Mouse (Mus musculus) intestine, embryonic 15.5 days (tissue): ENCODE results near the gene St6galnac3. TPM values are rescaled to one million over a fixed set of nuclear protein-coding genes. Genes with fewer than 3 reads are reported as not detected.

Experiments
- ATAC-seq: fragments of 200-750 bp; cut with Nextera tagmentation; 2 replicates; pipeline ENCODE4 v1.8.0; 2017; ENCODE audit warnings: moderate TSS enrichment, moderate library complexity
- H3K27ac ChIP-seq: fragments of 300-500 bp; sonication (generic); 2 replicates; pipeline ENCODE4 v1.5.1; 2015; ENCODE audit warnings: mild to moderate bottlenecking, inconsistent platforms
- H3K27me3 ChIP-seq: fragments of 300-500 bp; sonication (generic); replicated peaks from 2 replicates; pipeline ENCODE4 v1.6.1; 2015; ENCODE audit warnings: inconsistent platforms
- H3K36me3 ChIP-seq: fragments of 300-500 bp; sonication (generic); 2 replicates; pipeline ENCODE4 v1.6.1; 2015; ENCODE audit warnings: inconsistent platforms
- H3K4me1 ChIP-seq: fragments of 300-500 bp; sonication (generic); replicated peaks from 2 replicates; pipeline ENCODE4 v1.6.1; 2015; ENCODE audit warnings: inconsistent platforms
- H3K4me2 ChIP-seq: fragments of 300-500 bp; sonication (generic); replicated peaks from 2 replicates; pipeline ENCODE4 v1.6.1; 2015; ENCODE audit warnings: mild to moderate bottlenecking, inconsistent platforms
- H3K4me3 ChIP-seq: fragments of 300-500 bp; sonication (generic); replicated peaks from 2 replicates; pipeline ENCODE4 v1.5.1; 2015; ENCODE audit warnings: inconsistent platforms
- H3K9ac ChIP-seq: fragments of 300-500 bp; sonication (generic); 2 replicates; pipeline ENCODE4 v1.6.1; 2015; ENCODE audit warnings: inconsistent platforms
- H3K9me3 ChIP-seq: fragments of 300-500 bp; sonication (generic); 2 replicates; pipeline ENCODE4 v1.6.1; 2016; ENCODE audit warnings: inconsistent platforms
- WGBS: fragments of 180-500 bp; shearing (Covaris S2); methylation state at CpG from one replicate; pipeline ENCODE4 v1.1.7; 2015; 5-methylcytosine and 5-hydroxymethylcytosine counted together
- polyA plus RNA-seq: library from polyadenylated mRNA; unstranded; fragments of >200 nt; fragmentation: Nextera tagmentation; extraction: Ambion mirVana; gene quantifications from 2 replicates; pipeline ENCODE4 v1.2.1, GENCODE M21; 2015

The St6galnac3 gene
- polyA plus RNA-seq, 1 experiment from 2014 or later = 34.5 TPM

DNA sequence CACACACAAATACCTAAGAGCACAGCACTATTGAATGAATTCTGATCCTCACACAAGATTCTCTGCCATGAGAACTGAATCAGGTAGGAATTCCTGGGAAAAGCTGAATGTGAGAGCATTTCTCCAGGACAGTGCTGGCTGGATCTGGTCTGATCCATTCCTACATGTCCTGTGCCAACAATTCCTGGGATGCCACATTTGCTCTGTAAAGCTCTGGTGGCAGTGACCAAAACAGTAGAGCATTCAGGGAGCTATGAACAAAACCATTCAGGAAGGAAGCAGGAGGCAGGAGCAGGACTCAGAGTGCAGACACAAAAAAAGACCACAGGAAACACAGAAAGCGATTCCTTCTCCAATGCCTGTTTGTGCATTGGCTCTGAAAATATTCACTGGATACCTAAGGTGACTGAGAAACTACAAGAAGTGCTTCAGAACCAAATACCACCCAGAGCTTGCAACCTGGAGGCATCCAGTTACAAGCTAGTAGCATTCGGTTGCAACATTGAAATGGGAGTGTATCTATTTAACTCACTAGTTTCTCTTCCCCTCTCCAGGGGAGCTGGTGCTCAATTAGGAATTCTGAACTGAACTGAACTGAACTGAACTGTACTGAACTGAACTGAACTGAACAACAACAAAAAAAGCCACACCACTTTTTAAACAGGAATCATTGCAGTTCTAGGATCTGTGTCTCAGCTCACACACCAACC lies 88.7 kb downstream of the St6galnac3 start:
- no peak overlapping the region for H3K27ac ChIP-seq
- no peak overlapping the region for H3K9ac ChIP-seq
- H3K36me3 ChIP-seq = no peaks in the 10 kb centered on the region
- no peaks in the 10 kb centered on the region for H3K9me3 ChIP-seq
- 47% methylated on average over 2 of the region's 2 CpGs for WGBS
- no peaks in the 10 kb centered on the region for H3K27me3 ChIP-seq
- H3K4me2 ChIP-seq = no peak overlapping the region
- no peaks in the 10 kb centered on the region for H3K4me1 ChIP-seq
- no peak for ATAC-seq
- no peak overlapping the region for H3K4me3 ChIP-seq

DNA sequence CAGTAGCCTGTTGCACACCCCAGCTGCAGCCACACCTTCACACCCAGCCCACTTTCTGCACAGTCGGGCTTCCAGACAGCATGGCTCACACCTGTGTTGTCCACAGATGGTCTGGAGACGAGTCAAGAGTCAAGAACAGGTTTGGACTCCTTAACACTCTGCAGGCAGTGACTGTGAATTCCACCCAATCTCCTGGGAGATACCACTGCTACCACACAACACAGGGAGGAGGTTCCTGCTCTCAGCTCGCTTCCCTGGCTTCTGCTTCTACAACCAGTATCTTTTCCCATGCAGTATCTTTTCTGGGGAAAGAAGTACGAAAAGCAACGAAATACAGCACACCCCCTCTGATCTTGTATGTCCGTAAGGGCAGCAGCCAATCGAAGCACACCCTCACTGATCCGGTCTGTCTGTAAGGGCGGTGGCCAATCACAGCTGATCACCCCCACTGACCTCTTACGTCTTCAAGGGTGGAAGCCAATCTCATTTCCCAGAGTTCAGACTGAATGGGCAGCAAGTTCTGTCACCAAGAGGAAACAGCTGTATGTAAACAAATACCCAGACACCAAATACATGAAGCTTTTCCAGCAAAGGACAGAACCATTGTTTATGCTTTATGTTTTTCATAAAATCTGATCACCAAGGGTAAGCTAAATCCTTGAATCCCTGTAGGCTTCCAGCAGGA lies 92.8 kb downstream of the St6galnac3 start:
- Histone ChIP-seq H3K27me3 (no peaks in the 10 kb centered on the region), H3K9me3 (no peaks in the 10 kb centered on the region), H3K9ac (no peak overlapping the region), H3K4me2 (no peak overlapping the region), H3K27ac (no peak overlapping the region), H3K4me3 (no peak overlapping the region), H3K4me1 (no peaks in the 10 kb centered on the region), H3K36me3 (no peaks in the 10 kb centered on the region)
- 75% methylated on average over 10 of the region's 10 CpGs for WGBS
- no peak for ATAC-seq

DNA sequence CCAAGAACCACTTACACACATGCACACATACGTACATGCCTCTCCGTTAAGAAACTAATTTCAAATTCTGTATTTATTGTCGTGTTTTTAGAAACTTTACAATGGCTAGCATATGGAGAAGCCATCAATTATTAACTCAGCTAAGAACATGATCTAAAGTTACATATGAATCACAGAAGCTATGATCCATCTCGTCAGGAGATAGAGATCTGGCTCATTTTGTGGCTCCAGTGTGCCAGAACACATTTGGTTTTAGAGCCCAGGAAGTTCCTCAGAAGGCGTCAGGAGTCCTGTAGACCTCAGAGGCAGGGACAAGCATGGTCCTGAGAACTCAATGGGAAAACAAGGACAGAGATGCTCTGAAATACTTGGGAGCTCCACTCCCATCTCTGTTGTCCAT lies 98.7 kb downstream of the St6galnac3 start:
- Histone ChIP-seq H3K36me3 (no peaks in the 10 kb centered on the region), H3K4me1 (no peaks in the 10 kb centered on the region), H3K4me2 (no peak overlapping the region), H3K9me3 (no peaks in the 10 kb centered on the region), H3K4me3 (no peak overlapping the region), H3K27me3 (no peaks in the 10 kb centered on the region), H3K9ac (no peak overlapping the region), H3K27ac (no peak overlapping the region)
- WGBS = 78% methylated on average over 5 of the region's 5 CpGs
- no peak for ATAC-seq

DNA sequence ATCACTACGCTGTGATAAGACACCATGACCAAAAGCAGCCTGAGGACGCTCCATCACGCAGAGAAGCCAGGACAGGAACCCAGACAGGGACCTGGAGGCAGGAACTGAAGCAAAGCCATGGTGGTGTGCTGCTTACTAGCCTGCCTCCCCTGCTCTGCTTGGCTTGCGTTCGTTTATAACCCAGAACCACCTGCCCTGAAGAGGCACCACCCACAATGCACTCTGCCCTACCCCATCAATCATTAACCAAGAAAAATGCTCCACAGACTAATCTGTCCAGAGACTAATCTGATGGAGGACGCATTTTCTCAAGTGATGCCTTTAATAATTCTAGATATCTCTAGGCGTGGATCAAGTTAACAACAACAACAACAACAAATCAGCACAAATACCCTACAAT lies 106.0 kb downstream of the St6galnac3 start:
- peak; percentile 84 for ATAC-seq
- Histone ChIP-seq H3K36me3 (peaks cover 2% of the 10 kb centered on the region; the same call in 1 of the 2 replicates), H3K9ac (no peak overlapping the region), H3K27ac (no peak overlapping the region), H3K4me3 (no peak overlapping the region), H3K4me2 (no peak overlapping the region), H3K27me3 (no peaks in the 10 kb centered on the region), H3K4me1 (no peaks in the 10 kb centered on the region; the same call in 1 of the 2 replicates), H3K9me3 (no peaks in the 10 kb centered on the region)
- 80% methylated on average over 7 of the region's 7 CpGs for WGBS

DNA sequence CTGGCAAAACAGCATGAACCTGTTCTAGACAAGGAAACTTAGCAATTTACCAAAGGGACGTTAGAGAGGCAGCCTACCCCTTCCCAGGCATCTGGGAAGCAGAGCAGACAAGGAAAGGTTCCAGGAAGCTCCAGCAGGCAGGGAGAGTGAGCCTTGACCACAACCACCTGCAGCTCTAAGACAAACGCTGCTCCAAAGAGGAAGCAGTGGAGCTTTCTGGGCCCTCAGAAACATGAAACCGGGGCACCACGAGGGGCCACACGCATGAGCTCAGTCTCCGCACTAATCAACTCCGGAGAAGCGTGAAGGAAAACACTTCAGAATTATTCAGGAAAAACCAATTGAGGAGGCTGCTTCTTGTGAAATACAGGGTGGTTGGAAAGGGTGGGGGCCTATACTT lies 108.1 kb downstream of the St6galnac3 start:
- ATAC-seq = no peak
- Histone ChIP-seq H3K9ac (no peak overlapping the region), H3K36me3 (peaks cover 2% of the 10 kb centered on the region; the same call in 1 of the 2 replicates), H3K4me2 (no peak overlapping the region), H3K4me3 (no peak overlapping the region), H3K27me3 (no peaks in the 10 kb centered on the region), H3K27ac (no peak overlapping the region), H3K9me3 (no peaks in the 10 kb centered on the region), H3K4me1 (no peaks in the 10 kb centered on the region; the same call in 1 of the 2 replicates)
- WGBS = 67% methylated on average over 8 of the region's 8 CpGs

DNA sequence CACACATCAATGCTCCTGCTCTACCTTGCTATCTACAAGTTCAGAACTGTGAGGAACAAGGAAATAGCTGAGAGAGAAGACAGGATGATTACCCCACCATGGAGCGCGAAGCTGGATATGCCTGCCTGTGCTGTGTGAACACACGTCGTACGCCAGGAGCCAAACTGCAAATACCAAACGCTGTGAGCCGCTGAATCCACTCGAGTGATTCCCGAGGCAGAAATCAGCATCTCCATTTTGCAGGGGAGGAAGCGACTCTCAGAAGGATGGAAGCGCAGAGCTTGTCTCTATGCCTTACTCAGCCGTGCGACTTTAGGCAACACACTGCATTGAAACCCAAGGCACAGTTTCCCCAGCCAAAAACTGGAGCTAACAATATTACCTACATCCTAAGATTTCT lies 114.7 kb downstream of the St6galnac3 start:
- H3K9ac ChIP-seq = no peak overlapping the region
- no peak for ATAC-seq
- H3K27ac ChIP-seq = no peak overlapping the region
- WGBS = 81% methylated on average over 13 of the region's 13 CpGs
- no peak overlapping the region for H3K4me3 ChIP-seq
- no peaks in the 10 kb centered on the region for H3K36me3 ChIP-seq
- H3K27me3 ChIP-seq = no peaks in the 10 kb centered on the region
- no peaks in the 10 kb centered on the region for H3K9me3 ChIP-seq
- no peaks in the 10 kb centered on the region for H3K4me1 ChIP-seq
- H3K4me2 ChIP-seq = no peak overlapping the region

DNA sequence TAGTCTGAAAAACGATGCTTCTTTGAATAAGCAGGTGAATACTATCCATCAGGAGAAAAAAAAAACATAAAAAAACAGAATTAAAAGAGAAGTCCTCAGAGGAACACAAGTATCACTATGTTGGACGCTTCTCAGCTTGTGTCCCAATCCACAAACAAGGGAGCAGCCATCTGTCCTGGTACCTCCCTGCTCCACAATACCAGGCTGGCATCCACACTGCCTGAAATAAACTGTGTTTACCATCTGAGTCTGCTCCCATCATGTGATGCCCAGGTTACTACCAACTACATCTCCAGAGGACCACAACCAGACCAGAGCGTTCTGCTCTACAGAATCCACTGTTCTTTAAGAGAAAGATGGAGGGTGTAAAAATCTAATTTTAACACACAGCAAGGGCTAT lies 118.6 kb downstream of the St6galnac3 start:
- Histone ChIP-seq H3K4me3 (no peak overlapping the region), H3K27me3 (no peaks in the 10 kb centered on the region), H3K4me1 (no peaks in the 10 kb centered on the region), H3K9me3 (no peaks in the 10 kb centered on the region), H3K9ac (no peak overlapping the region), H3K36me3 (no peaks in the 10 kb centered on the region), H3K27ac (no peak overlapping the region), H3K4me2 (no peak overlapping the region)
- no peak for ATAC-seq
- WGBS = 89% methylated on average over 3 of the region's 3 CpGs

DNA sequence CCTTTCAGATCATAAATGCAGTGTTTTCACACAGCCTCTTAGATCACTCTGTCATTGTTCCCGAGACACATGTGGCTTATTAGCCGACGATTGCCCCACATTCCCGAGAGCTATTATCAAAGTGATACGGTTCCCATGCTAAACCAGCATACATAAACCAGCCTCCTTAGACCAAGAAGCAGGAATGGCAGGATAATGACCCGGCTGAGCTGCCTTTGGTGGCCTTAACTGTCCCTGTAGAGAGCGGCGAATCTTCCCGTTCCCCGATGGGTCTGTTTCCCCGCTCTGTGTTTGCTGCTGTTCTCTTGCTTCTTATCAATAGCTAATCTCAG lies 119.2 kb downstream of the St6galnac3 start:
- Histone ChIP-seq H3K4me2 (peak overlapping the region; percentile 28), H3K9me3 (no peaks in the 10 kb centered on the region), H3K9ac (no peak overlapping the region), H3K4me3 (no peak overlapping the region), H3K4me1 (no peaks in the 10 kb centered on the region), H3K36me3 (no peaks in the 10 kb centered on the region), H3K27me3 (no peaks in the 10 kb centered on the region), H3K27ac (no peak overlapping the region)
- ATAC-seq = no peak
- 58% methylated on average over 11 of the region's 11 CpGs for WGBS

DNA sequence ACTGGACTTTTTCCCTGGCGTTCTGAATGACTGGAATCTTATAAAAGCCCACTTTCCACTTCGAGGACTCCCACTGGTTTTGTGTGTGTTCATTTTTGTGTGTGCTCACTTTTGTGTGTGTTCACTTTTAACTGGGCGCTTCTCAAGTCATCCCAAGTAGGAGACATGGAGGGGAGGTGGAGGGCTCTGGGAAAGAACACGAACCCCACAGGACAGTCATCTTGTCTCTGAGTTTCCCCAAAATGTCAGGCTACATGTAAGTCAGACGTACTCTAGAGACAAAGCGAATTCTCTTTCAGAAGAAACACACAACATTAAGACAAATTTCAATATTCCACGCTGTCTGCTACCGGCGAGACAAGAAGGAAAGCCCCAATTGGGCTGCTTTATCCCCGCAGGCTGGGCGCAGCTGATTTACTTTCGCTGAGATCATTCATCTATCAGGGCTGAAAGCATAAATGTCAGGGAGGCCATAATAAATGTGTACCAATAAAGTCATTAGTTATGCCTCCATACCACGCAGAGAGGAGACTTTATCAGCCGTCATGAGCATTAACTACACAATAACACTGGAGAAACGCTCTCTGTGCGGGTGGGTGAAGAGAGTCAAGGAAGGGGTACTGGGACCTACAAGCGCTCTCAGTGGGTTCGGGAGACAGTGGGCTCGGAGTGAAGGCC lies 119.7 kb downstream of the St6galnac3 start:
- H3K9ac ChIP-seq = no peak overlapping the region
- 52% methylated on average over 19 of the region's 19 CpGs for WGBS
- no peaks in the 10 kb centered on the region for H3K27me3 ChIP-seq
- H3K4me3 ChIP-seq = no peak overlapping the region
- peak overlapping the region; percentile 28 for H3K4me2 ChIP-seq
- no peaks in the 10 kb centered on the region for H3K4me1 ChIP-seq
- 0 out of 2 replicates have a peak, but pooled peaks have one; percentile 39 for ATAC-seq
- no peak overlapping the region for H3K27ac ChIP-seq
- no peaks in the 10 kb centered on the region for H3K36me3 ChIP-seq
- no peaks in the 10 kb centered on the region for H3K9me3 ChIP-seq

DNA sequence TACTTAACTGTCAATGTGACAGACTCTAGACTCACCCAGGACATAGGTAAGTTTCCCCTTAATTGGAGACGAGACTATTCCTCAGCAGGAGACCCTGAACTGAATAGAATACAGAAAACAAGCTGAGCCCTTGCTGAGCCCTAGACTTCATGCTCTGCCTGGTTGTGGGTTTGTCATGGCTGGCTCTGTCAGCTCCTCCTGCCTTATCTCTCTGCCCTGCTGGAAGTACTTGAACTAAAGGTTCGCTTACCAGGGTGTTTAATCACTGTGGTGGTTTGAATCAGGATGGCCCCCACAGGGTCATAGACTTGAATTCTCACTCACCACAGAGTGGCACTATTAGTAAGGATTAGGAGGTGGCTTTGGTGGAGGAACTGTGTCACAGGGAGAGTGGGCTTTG lies 125.8 kb downstream of the St6galnac3 start:
- H3K9me3 ChIP-seq = no peaks in the 10 kb centered on the region
- no peak overlapping the region for H3K27ac ChIP-seq
- no peak for ATAC-seq
- WGBS = 77% methylated on average over 2 of the region's 2 CpGs
- no peak overlapping the region for H3K4me2 ChIP-seq
- H3K4me1 ChIP-seq = no peaks in the 10 kb centered on the region
- H3K9ac ChIP-seq = no peak overlapping the region
- H3K36me3 ChIP-seq = no peaks in the 10 kb centered on the region
- no peak overlapping the region for H3K4me3 ChIP-seq
- no peaks in the 10 kb centered on the region for H3K27me3 ChIP-seq

DNA sequence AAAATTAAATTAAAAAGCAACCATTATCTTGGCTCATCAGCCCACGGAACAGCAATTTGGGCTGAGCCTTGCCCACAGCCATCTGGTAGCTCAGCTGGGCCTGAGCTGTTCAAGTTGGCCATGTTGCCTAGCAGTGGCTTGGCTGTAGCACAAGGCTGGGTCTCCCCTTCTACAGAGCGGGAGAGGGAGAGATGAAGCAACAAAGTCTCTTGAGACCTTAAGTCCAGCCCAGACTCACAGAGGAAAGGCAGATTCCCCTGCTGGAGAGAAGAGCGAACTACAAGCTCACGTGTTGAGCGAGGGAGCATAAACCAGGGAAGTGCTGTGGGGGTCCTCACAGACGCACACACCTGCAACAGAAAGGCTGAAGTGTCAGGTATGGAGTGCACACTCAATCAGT lies 126.3 kb downstream of the St6galnac3 start:
- Histone ChIP-seq H3K4me3 (no peak overlapping the region), H3K36me3 (no peaks in the 10 kb centered on the region), H3K27me3 (no peaks in the 10 kb centered on the region), H3K4me2 (no peak overlapping the region), H3K9ac (no peak overlapping the region), H3K9me3 (no peaks in the 10 kb centered on the region), H3K27ac (no peak overlapping the region), H3K4me1 (no peaks in the 10 kb centered on the region)
- ATAC-seq = no peak
- 93% methylated on average over 6 of the region's 6 CpGs for WGBS

DNA sequence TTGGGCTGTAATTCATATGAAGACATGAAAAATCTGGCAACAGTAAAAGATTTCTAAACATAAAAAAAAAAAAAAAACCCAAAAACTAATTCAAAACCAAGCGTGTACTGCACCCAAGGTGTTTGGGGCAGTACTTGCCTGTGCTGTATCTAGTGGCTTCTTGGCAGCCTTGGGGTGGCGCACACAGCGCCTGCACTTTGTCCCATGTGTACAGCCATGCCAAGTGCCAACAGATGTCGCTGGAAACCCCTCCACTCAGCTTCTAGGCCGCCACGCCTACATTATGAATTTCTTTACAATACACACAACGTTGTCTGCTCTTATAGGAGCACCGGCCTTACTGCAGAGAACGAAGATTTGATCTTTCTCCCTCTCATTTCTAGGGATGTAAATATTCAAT lies 130.4 kb downstream of the St6galnac3 start:
- no peak overlapping the region for H3K4me2 ChIP-seq
- no peaks in the 10 kb centered on the region for H3K36me3 ChIP-seq
- H3K9ac ChIP-seq = no peak overlapping the region
- H3K4me1 ChIP-seq = no peaks in the 10 kb centered on the region
- ATAC-seq = no peak
- H3K27me3 ChIP-seq = no peaks in the 10 kb centered on the region
- no peaks in the 10 kb centered on the region for H3K9me3 ChIP-seq
- WGBS = 78% methylated on average over 9 of the region's 9 CpGs
- no peak overlapping the region for H3K4me3 ChIP-seq
- no peak overlapping the region for H3K27ac ChIP-seq
